Mouse (Mus musculus) spleen, postnatal 4 days (tissue): ENCODE results near the gene Cdk10.
"Not testable (repeated sequence)": the region's sequence is repeated elsewhere in the genome, so short reads cannot be mapped to it uniquely, and the experiment has no call there.

Source experiments
- DNase-seq, 2 experiments: peaks; one replicate each; pipeline ENCODE4 v3.0.0; 2022; ENCODE audit warnings: low spot score in 2 of 2

Cdk10 gene

DNA sequence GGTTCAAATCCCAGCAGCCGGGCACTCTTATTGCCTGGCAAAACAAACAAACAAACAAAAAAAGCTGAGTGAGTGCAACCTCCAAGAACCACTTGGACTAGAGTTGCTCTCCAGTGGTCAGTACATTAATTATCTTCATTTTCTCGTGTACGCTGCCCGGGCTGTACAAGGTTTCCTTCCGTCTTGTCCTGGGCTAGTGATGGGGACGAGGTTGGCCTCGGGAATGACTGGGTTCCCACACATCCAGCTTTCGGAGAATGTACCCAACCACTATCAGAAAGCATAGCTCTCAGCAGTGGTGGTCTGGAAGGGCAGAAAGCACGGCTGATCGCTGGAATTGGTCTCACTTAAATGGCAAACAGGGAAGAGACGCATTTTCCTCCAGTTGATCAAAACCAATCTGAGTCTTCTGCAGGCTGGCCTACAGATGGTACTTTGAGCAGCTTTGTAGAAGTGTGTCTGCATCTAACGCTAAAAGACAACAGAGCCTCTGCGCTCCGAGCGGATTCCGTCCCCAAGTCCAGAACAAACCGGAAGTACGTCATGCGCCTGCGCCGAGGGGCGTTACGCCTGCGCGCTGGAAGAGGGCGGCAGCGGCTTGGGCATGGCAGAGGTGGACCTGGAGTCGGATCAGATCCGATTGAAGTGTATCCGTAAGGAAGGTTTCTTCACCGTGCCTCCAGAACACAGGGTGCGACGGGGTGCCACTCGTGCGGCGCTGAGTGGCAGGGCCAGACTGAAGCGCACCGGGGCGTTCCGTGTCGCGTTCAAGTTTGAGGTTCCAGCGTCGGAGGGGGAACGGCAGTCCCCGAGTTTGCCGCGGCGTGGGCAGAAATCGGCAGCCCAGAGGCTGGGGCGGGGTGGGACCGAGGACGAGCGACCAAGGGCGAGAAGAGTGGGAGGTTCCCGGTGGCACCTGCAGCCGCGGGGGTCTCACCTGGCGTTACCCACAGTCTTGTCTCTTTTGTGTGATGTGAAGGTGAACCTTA, at the start of gene Cdk10:
Cdk10 (plus strand) TSS at position 565 of the 989 bp plus-strand sequence.
- peak; percentile 89 to 96 for DNase-seq

DNA sequence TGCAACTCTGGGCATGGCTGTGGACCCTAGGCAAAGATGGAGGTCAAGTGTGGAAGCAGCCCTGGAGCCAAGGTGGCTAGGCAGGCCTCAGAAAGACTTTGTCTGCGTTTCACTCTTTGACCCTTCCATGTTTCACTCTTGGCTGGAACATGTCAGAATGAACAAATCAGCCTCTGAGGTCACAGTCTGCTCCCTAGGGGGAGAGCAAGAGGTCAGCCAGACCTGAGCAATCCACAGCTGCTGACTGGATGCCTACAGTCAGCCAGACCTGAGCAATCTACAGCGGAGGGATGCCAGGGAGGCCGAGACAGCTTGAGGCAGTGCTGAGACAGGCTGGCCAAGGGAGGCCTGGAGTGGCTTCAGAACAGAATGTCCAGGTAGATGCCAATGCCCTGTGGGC, 43.3 kb upstream of the Cdk10 start:
- DNase-seq = no peak

GRCm38 (mm10) chr8:123185566-123186409, 38.9 kb upstream of the Cdk10 start, which contains the start of gene Dpep1:
Dpep1 (plus strand) TSS chr8:123186242.
- no peak for DNase-seq

- no peak for DNase-seq
Measured at GRCm38 (mm10) chr8:123188006-123188405, 36.6 kb upstream of the Cdk10 start.

- no peak for DNase-seq
Measured at GRCm38 (mm10) chr8:123188841-123189240, 35.8 kb upstream of the Cdk10 start.

- DNase-seq = peak; percentile 67 to 82
Measured at GRCm38 (mm10) chr8:123190678-123191077, 34.0 kb upstream of the Cdk10 start.

DNA sequence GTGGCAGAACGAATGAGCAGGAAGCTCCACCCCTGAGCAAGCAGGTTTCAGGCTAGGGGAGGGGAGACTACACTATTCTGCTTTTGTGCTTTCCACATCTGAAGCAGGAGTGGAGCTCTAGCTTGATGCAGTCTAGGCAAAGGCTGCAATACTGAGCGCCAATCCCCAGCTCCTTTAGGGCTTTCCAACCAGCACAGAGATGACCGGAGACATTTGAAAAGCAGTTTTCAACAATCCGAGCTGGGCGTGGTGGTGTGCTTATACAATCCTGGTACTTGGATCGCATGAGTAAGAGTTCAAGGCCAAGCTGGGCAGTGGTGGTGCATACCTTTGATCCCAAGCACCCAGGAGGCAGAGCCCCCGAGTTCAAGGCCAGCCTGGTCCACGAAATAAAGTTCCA, 32.7 kb upstream of the Cdk10 start:
- no peak for DNase-seq

DNA sequence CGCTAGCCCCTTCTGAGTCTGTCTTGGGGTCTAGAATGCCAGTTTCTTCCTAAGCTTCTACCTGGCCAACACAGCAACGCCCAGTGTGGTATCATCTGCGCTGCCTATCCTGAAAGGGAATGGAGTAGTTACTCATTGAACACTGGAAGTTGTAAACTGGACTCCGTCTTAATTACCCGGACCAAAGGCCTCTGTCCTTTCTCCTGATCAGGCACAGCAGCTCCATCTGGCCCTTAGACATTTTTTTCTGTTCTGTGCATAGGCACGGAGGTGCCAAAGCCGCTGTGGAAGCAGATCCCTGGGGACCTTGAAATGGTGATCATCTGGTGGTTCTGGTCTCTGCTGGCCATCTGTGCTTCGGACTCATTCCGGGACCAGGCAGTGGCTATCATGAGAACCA, 30.9 kb upstream of the Cdk10 start:
- no peak for DNase-seq

- DNase-seq = peak; percentile 77 to 78
Measured at GRCm38 (mm10) chr8:123197016-123197415, 27.6 kb upstream of the Cdk10 start.

- no peak for DNase-seq
Measured at GRCm38 (mm10) chr8:123199864-123200263, 24.8 kb upstream of the Cdk10 start.

GRCm38 (mm10) chr8:123202288-123202687, 22.4 kb upstream of the Cdk10 start:
- DNase-seq = peak; percentile 70 to 91

DNA sequence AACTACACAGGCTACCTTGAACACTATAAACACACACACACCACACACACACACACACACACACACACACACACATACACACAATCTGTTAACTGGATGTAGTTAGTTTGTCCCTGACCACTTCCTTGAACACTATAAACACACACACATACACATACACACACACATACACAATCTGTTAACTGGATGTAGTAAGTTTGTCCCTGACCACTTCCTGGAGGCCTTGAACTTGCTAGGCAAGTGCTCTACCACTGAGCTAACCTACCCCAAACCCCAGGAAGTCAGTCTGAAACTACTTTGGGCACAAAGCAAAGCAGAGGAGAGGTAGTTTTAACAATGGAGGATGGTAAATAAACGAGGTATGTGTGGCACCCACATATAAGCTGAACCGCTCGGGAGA, 21.1 kb upstream of the Cdk10 start:
- DNase-seq = no peak

DNA sequence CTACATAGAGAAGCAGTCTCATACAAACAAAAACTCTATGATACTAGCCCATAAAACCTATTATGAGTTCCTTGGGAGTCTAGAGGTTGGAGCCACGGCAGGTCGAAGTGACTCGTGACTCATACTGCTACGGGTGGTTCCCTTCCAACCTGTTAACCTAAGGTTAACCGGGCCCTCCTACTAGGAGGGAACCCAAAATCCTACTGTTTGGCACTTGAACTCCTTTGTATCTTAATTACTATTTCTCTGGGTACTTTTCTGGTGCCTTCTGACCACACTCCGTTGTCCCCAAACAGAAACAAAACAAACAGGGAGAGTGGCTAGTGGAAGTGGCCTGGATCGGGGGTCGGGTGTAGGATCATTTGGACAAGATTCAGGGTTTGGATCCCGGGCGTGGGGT, 12.8 kb upstream of the Cdk10 start:
- no peak for DNase-seq

DNA sequence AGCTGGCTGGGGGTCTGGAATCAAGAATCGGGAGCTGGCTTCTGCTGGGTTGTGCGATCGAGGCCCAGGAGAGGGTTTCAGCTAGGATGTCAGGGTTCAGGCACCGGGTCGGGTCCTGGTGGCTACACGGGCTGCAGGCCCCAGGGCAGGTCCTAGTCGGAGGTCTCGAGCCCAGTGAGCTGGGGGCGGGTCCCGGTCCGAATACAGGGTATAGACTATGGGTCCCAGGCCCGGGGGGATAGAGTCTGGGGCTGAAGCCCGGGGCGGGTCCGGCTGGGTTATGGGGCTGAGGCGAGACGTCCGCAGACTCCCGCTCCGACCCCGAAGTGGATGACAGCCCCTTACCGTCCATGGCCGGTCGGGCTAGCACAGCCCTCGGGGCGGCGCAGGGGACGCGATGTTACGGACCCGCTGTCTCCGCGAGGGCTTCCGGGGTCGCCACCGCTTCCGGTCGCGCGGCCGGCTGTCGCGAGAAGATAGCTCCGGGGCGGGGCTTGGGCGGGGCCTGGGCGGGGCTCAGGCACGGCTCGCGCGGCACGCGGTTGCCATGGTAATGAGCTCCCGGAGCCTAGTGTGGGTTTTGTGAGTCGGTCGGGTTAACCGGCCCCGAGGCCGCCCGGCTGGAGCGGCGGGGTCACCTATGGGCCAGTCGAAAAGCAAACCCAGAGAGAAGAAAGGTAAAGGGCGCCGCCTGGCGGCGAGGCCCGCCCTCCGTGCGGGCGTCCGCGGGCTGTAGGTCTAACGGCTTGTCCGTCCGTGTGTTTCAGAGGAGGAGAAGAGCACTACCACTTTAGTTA, 12.1 kb upstream of the Cdk10 start, which contains the start of the genes Chmp1a and Spata33:
Chmp1a (minus strand) TSS at position 443 of the 797 bp plus-strand sequence.
Spata33 (plus strand) TSS at position 512 of the 797 bp plus-strand sequence.
- peak; percentile 87 to 95 for DNase-seq

DNA sequence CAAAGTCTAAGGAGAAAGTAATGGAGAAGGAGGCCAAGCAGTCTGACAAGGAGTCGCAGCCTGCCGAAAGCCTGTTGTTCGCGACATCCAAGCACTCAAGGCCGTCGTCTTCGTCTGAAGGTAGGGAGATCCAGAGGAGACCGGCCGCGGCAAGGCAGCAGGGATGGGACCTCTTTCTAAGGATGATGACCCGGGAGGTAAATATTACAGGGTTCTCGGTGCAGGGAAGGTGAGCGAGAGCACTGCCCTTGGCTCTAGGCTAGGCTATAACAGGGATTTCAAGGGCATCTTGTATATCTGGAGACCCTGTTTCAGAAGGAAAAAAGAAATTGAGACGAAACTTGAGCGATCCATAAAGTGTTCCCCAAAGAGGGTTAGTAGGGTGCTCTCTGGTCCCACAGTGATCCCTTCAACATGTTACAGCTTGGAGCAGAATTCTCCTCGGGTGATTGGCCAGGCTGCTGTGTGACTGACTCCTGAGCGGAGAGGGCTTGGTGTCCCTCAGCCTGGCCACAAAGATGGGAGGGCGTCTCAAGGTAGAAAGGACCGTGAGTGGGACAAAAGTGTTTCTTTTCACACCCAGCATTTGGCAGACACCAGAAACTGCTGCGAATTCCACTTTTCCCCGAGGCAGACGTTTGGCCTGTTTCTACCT, 11.4 kb upstream of the Cdk10 start:
- no peak for DNase-seq

DNA sequence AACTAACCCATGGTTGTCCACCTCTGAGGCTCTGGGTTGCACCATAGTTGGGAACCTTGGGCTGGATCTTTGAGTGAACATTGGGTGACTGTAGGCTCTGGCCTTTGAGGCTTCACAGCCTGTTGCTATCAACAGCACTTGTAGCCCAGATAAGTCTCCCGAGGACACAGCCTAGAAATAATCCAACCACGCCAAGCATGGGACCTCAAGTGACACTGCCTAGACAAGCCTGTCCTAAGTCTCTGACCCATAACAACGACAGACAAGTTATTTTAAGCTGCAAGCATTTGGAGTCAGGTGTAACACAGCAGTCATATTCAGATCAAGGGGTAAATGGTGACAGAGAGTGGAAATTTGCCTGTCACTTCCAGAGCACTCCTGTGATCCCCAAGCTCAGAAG, 9.2 kb upstream of the Cdk10 start:
- no peak for DNase-seq

DNA sequence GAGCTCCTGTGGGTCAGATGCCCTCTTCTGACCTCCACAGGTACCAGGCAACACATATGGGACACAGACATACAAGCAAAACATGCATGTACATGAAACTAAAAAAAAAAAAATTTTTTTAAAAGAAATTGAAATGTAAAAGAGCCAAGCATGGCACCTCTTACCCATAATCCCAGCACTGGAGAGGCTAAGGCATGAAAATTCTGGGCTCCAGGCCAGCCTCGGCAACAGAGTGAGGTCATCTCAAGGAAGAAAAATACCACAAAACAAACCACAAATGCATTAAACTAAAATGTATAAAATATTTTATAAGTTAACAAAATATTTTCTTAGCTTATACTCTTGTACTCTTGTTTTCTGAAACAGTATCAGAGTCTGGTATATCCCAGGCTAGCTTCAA, 3.7 kb upstream of the Cdk10 start:
- DNase-seq = no peak

- no peak for DNase-seq
Measured at GRCm38 (mm10) chr8:123228416-123228815, 3.8 kb downstream of the Cdk10 start.

DNA sequence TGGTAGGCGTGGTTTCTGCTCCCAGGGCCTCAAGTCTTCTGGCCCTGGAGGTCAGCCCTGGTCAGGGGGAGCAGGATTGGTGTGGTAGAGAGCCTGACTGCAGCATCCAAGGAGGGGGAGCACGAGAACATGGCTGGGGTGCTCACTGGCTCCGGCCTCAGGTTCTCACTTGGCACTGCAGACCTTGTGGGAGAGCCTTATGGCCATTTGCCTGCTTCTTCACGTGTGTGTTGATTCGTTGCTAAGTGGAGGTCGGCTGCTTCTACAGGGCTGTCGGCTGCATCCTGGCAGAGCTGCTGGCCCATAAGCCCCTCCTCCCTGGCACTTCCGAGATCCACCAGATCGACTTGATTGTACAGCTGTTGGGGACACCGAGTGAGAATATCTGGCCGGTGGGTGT, 5.7 kb downstream of the Cdk10 start:
- DNase-seq = not testable (repeated sequence)

DNA sequence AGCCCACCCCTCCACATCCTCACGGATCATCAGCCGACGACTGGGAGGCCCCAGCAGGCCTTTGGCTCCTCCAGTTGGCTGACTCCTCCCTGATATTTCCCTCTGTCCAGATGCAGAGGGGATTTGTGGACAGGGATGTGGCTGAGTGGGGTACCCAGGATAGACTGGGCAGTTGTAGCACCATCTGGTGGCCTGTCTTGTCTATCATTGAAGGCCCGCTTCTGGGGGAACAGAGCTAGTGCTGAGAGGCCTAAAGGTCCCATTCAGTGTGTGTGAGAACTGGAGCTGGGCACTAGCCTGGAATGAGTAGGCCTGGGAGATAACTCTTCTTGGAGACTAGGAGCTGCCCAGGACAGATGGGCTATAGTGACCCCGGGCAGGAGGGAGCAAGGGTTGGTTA, 7.1 kb downstream of the Cdk10 start:
- no peak for DNase-seq

DNA sequence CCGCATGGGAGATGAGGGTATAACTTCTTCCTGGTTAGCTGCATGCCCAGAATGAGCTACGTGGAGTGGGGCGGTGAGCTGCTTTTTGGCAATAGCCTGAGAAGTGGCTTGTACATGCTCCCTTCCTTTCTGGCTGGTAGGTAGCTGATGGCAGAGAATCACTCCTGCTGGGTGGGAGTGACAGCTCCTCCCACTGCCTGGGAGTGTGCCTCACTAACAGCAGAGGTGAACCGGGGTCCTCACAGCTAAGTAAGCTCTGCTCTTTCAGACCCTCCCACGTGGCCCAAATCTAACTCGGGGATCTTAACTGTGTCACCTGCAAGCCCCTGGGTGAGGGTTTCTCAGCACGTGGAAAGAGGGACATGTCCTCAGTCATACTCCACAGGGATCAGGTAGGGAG, 7.9 kb downstream of the Cdk10 start:
- no peak for DNase-seq
